Mouse (Mus musculus): ENCODE data around the gene Krt25.

Gene Krt25

DNA sequence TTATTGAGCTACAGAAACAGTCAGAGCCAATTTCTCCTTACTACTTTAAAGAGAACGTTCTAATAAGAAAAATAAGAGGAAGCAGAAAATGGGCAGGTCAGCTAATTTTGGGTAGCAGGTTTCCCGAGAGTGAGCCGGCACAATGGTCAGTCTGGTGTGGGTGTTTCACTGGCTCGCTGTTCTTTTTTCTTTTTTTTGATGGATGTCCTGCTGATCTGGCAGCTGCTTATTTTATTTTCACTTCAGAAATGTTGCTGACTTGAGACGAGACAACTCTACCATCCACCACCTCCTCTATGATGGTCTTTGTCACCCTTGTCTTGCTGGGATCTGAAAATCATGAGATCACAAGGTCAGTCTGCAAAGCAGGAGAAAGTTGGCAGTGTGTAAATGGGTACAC, 42.8 kb downstream of the Krt25 start:
- DNase-seq (ENCODE audit: low read depth, low spot score), result no peak

DNA sequence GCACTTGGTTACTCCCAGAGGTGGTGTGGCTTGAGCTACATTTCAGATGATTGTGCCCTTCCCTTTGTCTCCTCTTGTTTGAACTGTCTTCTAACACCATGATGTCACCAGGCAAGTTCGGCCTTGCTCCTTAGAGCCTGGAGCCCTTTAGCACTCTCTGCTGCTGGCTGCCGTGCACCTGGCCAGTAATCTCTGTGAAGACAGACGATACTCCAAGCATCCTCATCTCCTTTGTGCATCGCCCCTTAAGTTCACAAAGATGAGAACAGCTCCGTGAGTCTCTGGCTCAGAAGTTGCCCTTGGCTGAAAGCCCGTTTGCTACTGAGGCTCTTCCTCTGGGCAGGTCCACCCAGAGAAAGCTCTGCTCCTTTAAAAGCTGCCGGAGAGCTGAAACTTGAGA, 46.0 kb downstream of the Krt25 start:
- DNase-seq (ENCODE audit: low read depth, low spot score), result no peak

DNA sequence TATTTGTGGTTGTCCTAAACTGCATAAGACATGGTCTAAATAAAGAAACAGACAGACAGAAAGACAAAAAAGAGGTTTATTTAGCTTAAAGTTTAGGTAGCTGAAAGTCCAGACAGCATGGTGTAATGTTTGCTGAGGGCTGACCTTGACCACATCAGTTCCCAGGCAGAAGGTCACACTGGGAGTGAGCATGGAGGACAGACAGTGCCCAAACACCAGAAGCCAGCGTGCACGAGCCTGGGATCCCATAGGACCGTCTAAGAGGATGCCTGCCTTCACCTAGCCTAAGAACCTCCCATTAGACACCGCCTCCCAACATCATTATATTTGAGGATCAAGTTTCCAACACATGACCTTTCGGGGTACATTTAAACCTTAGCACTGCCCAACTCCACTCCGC, 47.1 kb downstream of the Krt25 start:
- DNase-seq (ENCODE audit: low read depth, low spot score), result no peak

DNA sequence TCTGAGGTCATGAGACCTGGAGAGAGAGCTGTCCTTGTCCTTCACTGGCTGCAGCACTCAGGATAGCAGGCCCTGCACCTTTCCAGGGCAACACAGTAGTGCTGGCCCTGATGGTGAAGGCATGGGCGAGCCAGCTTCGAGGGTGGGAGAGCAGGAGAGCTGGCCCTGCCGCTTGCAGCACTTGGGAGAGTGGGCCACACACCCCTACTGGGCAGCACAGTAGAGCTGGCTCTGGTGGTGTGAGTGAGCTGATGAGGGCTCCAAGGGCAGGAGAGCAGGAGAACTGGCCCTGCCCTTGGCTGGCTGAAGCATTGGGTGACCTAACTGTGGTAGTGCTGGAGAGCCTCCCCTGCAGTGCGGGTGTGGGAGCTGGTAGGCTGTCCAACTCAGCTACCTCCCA, 50.0 kb downstream of the Krt25 start:
- DNase-seq (ENCODE audit: low read depth, low spot score), result no peak

DNA sequence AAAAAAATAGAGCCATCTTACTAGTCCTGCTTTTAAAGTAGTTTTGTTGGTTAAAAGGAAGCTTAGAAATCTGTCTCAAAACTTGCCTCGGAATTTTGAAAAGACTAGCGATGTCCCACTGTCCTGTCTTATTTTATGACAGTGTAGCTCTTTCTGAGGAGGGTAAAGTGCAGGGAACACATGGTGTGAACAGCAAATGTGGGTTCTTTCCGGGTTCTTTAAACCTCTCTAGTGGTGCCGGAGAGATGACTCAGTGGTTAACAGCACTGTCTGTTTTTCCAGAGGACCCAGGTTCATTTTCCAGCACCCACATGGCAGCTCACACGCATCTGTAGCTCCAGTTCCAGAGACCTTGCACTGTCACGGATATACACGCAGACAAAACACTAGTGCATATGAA, 53.6 kb downstream of the Krt25 start:
- DNase-seq (ENCODE audit: low read depth, low spot score), result no peak

DNA sequence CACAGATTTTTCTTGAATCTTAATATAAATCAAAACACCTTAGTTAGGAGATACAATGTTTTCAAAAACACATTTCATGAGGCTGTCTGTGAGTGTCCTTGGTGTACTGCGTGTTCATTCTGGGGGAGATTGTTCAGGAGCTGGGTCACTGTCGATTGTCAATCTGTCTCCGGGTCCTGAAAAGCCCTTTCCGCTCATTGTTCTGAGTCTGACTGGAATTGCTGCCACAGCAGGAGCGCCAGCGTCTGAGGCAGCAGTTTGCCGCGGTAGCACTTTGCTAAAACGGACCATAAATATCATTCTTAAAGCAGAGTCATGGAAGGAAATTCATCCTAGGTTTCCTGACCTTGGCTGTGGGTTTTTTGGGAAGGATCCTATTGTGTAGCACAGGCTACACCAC, 57.0 kb downstream of the Krt25 start:
- no peak for DNase-seq (ENCODE audit: low read depth, low spot score)
